Mouse (Mus musculus) brown adipose tissue, adult 24 weeks (tissue): ENCODE measurements at regions not wholly inside any gene's neighbourhood (a gene's known extent, or its start where the extent isn't known, plus 50 kb on each side); places are given as distances from the start of the nearest gene placed in this dataset.

Experiments used
- H3K27ac ChIP-seq: fragments of 200-500 bp; replicated peaks from 2 replicates; pipeline ENCODE4 v1.5.1; 2012; ENCODE audit warnings: low read depth, mild to moderate bottlenecking, low read length
- H3K4me1 ChIP-seq: fragments of 200-500 bp; 2 replicates; pipeline ENCODE4 v1.6.1; 2012; ENCODE audit warnings: low read length, mixed read lengths; ENCODE audit not compliant: control insufficient read depth, insufficient read depth, insufficient read length
- H3K4me3 ChIP-seq: fragments of 200-500 bp; 2 replicates; pipeline ENCODE4 v1.5.1; 2012; ENCODE audit warnings: low read depth, mild to moderate bottlenecking, low read length, moderate library complexity; ENCODE audit not compliant: insufficient read depth

- Histone ChIP-seq H3K4me3 (no peak overlapping the region), H3K27ac (no peak overlapping the region), H3K4me1 (no peaks in the 10 kb centered on the region)
These were observed 71.1 kb upstream of the Npas2 start for GRCm38 (mm10) chr1:39122316-39123015.

GRCm38 (mm10) chr1:39123081-39123812, 70.3 kb upstream of the Npas2 start:
- Histone ChIP-seq H3K4me3 (no peak overlapping the region), H3K4me1 (no peaks in the 10 kb centered on the region)

GRCm38 (mm10) chr1:39123813-39124146, 69.8 kb upstream of the Npas2 start:
- H3K4me3 ChIP-seq, result no peak overlapping the region
- H3K27ac ChIP-seq, result no peak overlapping the region
- no peaks in the 10 kb centered on the region for H3K4me1 ChIP-seq

More at GRCm38 (mm10) chr1:39123081-39123812, 70.3 kb upstream of the Npas2 start:
- H3K27ac ChIP-seq, result no peak overlapping the region

GRCm38 (mm10) chr1:39134521-39134920, 59.0 kb upstream of the Npas2 start:
- H3K4me3 ChIP-seq, result no peak overlapping the region
- no peaks in the 10 kb centered on the region for H3K4me1 ChIP-seq
- H3K27ac ChIP-seq, result no peak overlapping the region

- H3K4me1 ChIP-seq, result no peaks in the 10 kb centered on the region
- H3K4me3 ChIP-seq, result no peak overlapping the region
- no peak overlapping the region for H3K27ac ChIP-seq
These were observed 50.5 kb upstream of the Npas2 start for GRCm38 (mm10) chr1:39143054-39143453.

GRCm38 (mm10) chr1:39143626-39144025, 49.9 kb upstream of the Npas2 start:
- H3K4me3 ChIP-seq, result no peak overlapping the region
- no peaks in the 10 kb centered on the region for H3K4me1 ChIP-seq
- H3K27ac ChIP-seq, result no peak overlapping the region
